ENCODE assay signal across 17 mouse cellular contexts in the genomic region with DNA sequence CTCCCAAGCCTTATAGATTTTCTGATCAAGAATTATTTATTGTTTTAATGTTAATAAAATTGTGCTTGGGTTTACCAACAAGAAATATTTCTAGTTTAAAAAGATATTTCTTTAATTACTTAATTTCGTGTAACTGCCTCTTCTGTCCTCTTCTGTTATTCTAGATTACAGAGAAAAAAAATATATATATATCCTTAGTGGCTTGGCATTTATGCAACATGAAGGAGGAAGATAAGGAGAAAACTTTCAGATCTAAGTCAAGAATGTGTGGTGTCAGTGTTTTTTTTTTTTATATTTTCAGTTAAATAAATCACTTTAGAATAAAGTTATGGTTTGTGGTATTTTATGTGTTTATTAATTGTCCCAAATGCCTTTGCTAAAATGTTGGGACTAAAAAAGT.
"Had no signal": no experiment of that assay in that cellular context is flagged by ENCODE, and none has a peak within 500 bp of the region (broad histone marks: within the 10 kb centered on the region; RNA-seq: fewer than 3 reads in every experiment).

No protein-coding gene starts in this region.

- H3K27ac ChIP-seq: neural tube, embryonic 12.5 days; neural tube, embryonic 13.5 days; neural tube, embryonic 15.5 days; stomach, embryonic 15.5 days; stomach, postnatal 0 days had no signal

- H3K36me3 ChIP-seq: neural tube, embryonic 12.5 days; neural tube, embryonic 13.5 days; neural tube, embryonic 15.5 days; stomach, embryonic 15.5 days had no signal

- H3K4me1 ChIP-seq: neural tube, embryonic 12.5 days; neural tube, embryonic 13.5 days; neural tube, embryonic 15.5 days; stomach, embryonic 15.5 days had no signal

- DNase-seq: retina, postnatal 1 day; right cerebral cortex, adult 18-20 months; right cerebral cortex, postnatal 14 days; right cerebral cortex, postnatal 25 days; right cerebral cortex, postnatal 4 days; spleen, adult 18-20 months; thymus, adult 18-20 months; thymus, adult 2 months; thymus, postnatal 14 days; thymus, postnatal 25 days; thymus, postnatal 36 days; thymus, postnatal 4 days had no signal

- H3K9me3 ChIP-seq: neural tube, embryonic 12.5 days; neural tube, embryonic 13.5 days; neural tube, embryonic 15.5 days; stomach, embryonic 15.5 days had no signal

- H3K27me3 ChIP-seq: neural tube, embryonic 12.5 days; neural tube, embryonic 13.5 days; neural tube, embryonic 15.5 days; stomach, embryonic 15.5 days had no signal

- H3K4me3 ChIP-seq: neural tube, embryonic 12.5 days; neural tube, embryonic 13.5 days; neural tube, embryonic 15.5 days; stomach, embryonic 15.5 days had no signal

- H3K9ac ChIP-seq: neural tube, embryonic 12.5 days; neural tube, embryonic 13.5 days; neural tube, embryonic 15.5 days; stomach, embryonic 15.5 days had no signal
